ENCODE assay signal across 12 mouse cellular contexts in genomic region chr13:80949133-80949697, GRCm38 (mm10).
DNase-seq lines count a peak whose midpoint lies in the region; ATAC-seq and TF ChIP-seq lines count a peak whose summit lies in the region.
"Had no signal": no experiment of that assay in that cellular context is flagged by ENCODE, and none has a peak within 500 bp of the region (broad histone marks: within the 10 kb centered on the region; RNA-seq: fewer than 3 reads in every experiment).

No protein-coding gene starts in this region.

- no peaks in the 10 kb centered on the region for H3K9me3 ChIP-seq in liver, embryonic 12.5 days (replicated peaks)
- no peaks in the 10 kb centered on the region for H3K9me3 ChIP-seq in hindbrain, embryonic 12.5 days (replicated peaks)
- H3K9me3 ChIP-seq: neural tube, embryonic 13.5 days had no signal

- 47% methylated on average over 6 of the region's 6 CpGs for WGBS in liver, adult 2 months
- 42% methylated on average over 6 of the region's 6 CpGs for WGBS in liver, embryonic 12.5 days (ENCODE audit: insufficient replicate concordance)
- WGBS in hindbrain, embryonic 12.5 days = 66% methylated on average over 6 of the region's 6 CpGs

- no peak overlapping the region for H3K4me2 ChIP-seq in liver, embryonic 12.5 days
- H3K4me2 ChIP-seq in hindbrain, embryonic 12.5 days (replicated peaks) = no peak overlapping the region
- H3K4me2 ChIP-seq: neural tube, embryonic 13.5 days had no signal

- no peaks in the 10 kb centered on the region for H3K27me3 ChIP-seq in liver, adult 2 months (ENCODE audit: control insufficient read depth, insufficient read depth, low read length)
- H3K27me3 ChIP-seq in liver, embryonic 12.5 days (replicated peaks) = no peaks in the 10 kb centered on the region
- H3K27me3 ChIP-seq in hindbrain, embryonic 12.5 days = no peaks in the 10 kb centered on the region
- H3K27me3 ChIP-seq: neural tube, embryonic 13.5 days had no signal

- no peaks in the 10 kb centered on the region; the same call in 1 of the 2 replicates for H3K4me1 ChIP-seq in liver, adult 2 months (ENCODE audit: control insufficient read depth, insufficient read depth, low read length)
- H3K4me1 ChIP-seq in liver, embryonic 12.5 days = no peaks in the 10 kb centered on the region
- no peaks in the 10 kb centered on the region for H3K4me1 ChIP-seq in cortical plate, adult 2 months (ENCODE audit: control insufficient read depth, insufficient read depth, low read length)
- no peaks in the 10 kb centered on the region for H3K4me1 ChIP-seq in hindbrain, embryonic 12.5 days
- H3K4me1 ChIP-seq: neural tube, embryonic 13.5 days had no signal

- no peak for TF ChIP-seq POLR2A in liver, adult 2 months (IDR thresholded peaks at IDR 0.05; ENCODE audit: extremely low read depth, insufficient read depth, low read length)
- no peak for TF ChIP-seq POLR2A in cortical plate, adult 2 months (IDR thresholded peaks at IDR 0.05; ENCODE audit: extremely low read depth, insufficient read depth, low read length)

- no peak overlapping the region for H3K4me3 ChIP-seq in liver, adult 2 months (ENCODE audit: insufficient read depth, low read depth, low read length)
- H3K4me3 ChIP-seq in liver, embryonic 12.5 days = no peak overlapping the region
- no peak overlapping the region for H3K4me3 ChIP-seq in cortical plate, adult 2 months (ENCODE audit: insufficient read depth, low read length)
- no peak overlapping the region for H3K4me3 ChIP-seq in hindbrain, embryonic 12.5 days
- H3K4me3 ChIP-seq: neural tube, embryonic 13.5 days had no signal

- no peaks in the 10 kb centered on the region for H3K36me3 ChIP-seq in liver, adult 2 months (ENCODE audit: control insufficient read depth, insufficient read depth, low read length)
- no peaks in the 10 kb centered on the region for H3K36me3 ChIP-seq in liver, embryonic 12.5 days
- H3K36me3 ChIP-seq in hindbrain, embryonic 12.5 days = no peaks in the 10 kb centered on the region
- H3K36me3 ChIP-seq: neural tube, embryonic 13.5 days had no signal

- TF ChIP-seq CTCF in liver, adult 2 months (IDR thresholded peaks at IDR 0.05; ENCODE audit: low read depth, low read length) = no peak
- TF ChIP-seq CTCF in cortical plate, adult 2 months (IDR thresholded peaks at IDR 0.05; ENCODE audit: extremely low read depth, insufficient read depth, low read length) = no peak

- no peak overlapping the region; the same call in 1 of the 2 replicates for H3K27ac ChIP-seq in liver, adult 2 months (replicated peaks; ENCODE audit: insufficient read depth, low read depth, low read length)
- no peak overlapping the region for H3K27ac ChIP-seq in liver, embryonic 12.5 days
- peak overlapping the region; percentile 87 for H3K27ac ChIP-seq in cortical plate, adult 2 months (ENCODE audit: insufficient read depth, low read length)
- H3K27ac ChIP-seq in hindbrain, embryonic 12.5 days = no peak overlapping the region
- H3K27ac ChIP-seq: hindbrain, postnatal 0 days; neural tube, embryonic 13.5 days had no signal

- peak; percentile 58 for DNase-seq in liver, adult 2 months (ENCODE audit: extremely low read depth, low read depth, low spot score)
- no peak for DNase-seq in frontal cortex, postnatal 25 days (ENCODE audit: low spot score in 2 of 2)
- no peak for DNase-seq in cerebellum, postnatal 14 days
- DNase-seq: thymus, adult 2 months had no signal

- H3K9ac ChIP-seq in liver, adult 2 months (ENCODE audit: low read depth, low read length) = no peak overlapping the region
- H3K9ac ChIP-seq in liver, embryonic 12.5 days = no peak overlapping the region
- no peak overlapping the region for H3K9ac ChIP-seq in hindbrain, embryonic 12.5 days
- H3K9ac ChIP-seq: neural tube, embryonic 13.5 days had no signal

- no peaks in the 10 kb centered on the region for H3K79me2 ChIP-seq in liver, adult 2 months (ENCODE audit: control insufficient read depth, insufficient read depth, low read length)

- ATAC-seq in liver, embryonic 12.5 days = no peak
- ATAC-seq in hematopoietic stem cell, adult 5-6 weeks (replicated peaks in 1 of 2; ENCODE audit: insufficient read depth in 1 of 2, low FRiP score in 2 of 2, low TSS enrichment in 1 of 2, low read depth in 1 of 2, poor library complexity in 2 of 2, severe bottlenecking in 2 of 2) = peak; percentile 34 to 77; a peak in 3 of 4 replicates
- peak; percentile 88 for ATAC-seq in neutrophil, adult 5-6 weeks (ENCODE audit: extremely low read depth, insufficient number of reproducible peaks, low FRiP score, poor library complexity, severe bottlenecking)
- ATAC-seq in hindbrain, embryonic 12.5 days (ENCODE audit: low FRiP score) = no peak
- ATAC-seq: activated CD4-positive, CD25-positive, alpha-beta regulatory T cell, adult 4 months; hindbrain, postnatal 0 days had no signal

Comparison
In these comparisons a context has a peak if more than half of its experiments do, and no peak if none do; other contexts are left out.
1. ATAC-seq: peak in hematopoietic stem cell, adult 5-6 weeks (2 of 2) and neutrophil, adult 5-6 weeks (single experiment); none in liver, embryonic 12.5 days (single experiment) and hindbrain, embryonic 12.5 days (single experiment).